Mouse (Mus musculus) frontal cortex, postnatal 25 days (tissue): Measurements from ENCODE around the gene Baiap2.

Source experiments
- DNase-seq, 2 experiments: peaks; one replicate each; pipeline ENCODE4 v3.0.0; 2022; ENCODE audit warnings: low spot score in 2 of 2

The Baiap2 gene

GRCm38 (mm10) chr11:119978701-119979100 is 36.1 kb downstream of the Baiap2 start:
- no peak for DNase-seq

GRCm38 (mm10) chr11:119979596-119980385 is 37.2 kb downstream of the Baiap2 start:
- no peak for DNase-seq

GRCm38 (mm10) chr11:119981769-119982168 is 39.2 kb downstream of the Baiap2 start:
- DNase-seq: no peak

GRCm38 (mm10) chr11:119982236-119982635 is 39.7 kb downstream of the Baiap2 start:
- no peak for DNase-seq

DNA sequence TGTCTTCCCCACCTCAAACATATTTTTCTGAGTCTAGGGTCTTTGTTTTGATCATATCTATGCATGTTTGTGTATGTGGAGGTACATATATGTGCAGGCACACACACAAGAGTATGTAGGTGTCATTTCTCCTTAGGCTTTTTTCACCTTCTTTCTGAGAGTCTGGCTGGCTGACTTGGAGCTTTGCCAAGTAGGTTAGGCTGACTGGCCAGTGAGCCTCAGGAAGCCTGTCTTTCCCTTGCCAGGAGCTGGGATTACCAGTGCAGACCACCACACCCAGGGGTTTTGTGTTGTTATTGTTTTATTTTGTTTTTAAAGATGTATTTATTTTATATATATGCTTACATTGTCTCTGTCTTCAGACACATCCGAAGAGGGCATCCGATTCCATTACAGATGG is 40.6 kb downstream of the Baiap2 start:
- no peak for DNase-seq

GRCm38 (mm10) chr11:119986751-119987425 is 44.3 kb downstream of the Baiap2 start:
- DNase-seq: no peak

GRCm38 (mm10) chr11:119987876-119988275 is 45.3 kb downstream of the Baiap2 start:
- DNase-seq: no peak

- no peak for DNase-seq
Measured at GRCm38 (mm10) chr11:119988391-119988790, 45.8 kb downstream of the Baiap2 start.

- peak in 1 of 2 experiments; percentile 47 for DNase-seq
Measured at GRCm38 (mm10) chr11:119989115-119989564, 46.6 kb downstream of the Baiap2 start.

DNA sequence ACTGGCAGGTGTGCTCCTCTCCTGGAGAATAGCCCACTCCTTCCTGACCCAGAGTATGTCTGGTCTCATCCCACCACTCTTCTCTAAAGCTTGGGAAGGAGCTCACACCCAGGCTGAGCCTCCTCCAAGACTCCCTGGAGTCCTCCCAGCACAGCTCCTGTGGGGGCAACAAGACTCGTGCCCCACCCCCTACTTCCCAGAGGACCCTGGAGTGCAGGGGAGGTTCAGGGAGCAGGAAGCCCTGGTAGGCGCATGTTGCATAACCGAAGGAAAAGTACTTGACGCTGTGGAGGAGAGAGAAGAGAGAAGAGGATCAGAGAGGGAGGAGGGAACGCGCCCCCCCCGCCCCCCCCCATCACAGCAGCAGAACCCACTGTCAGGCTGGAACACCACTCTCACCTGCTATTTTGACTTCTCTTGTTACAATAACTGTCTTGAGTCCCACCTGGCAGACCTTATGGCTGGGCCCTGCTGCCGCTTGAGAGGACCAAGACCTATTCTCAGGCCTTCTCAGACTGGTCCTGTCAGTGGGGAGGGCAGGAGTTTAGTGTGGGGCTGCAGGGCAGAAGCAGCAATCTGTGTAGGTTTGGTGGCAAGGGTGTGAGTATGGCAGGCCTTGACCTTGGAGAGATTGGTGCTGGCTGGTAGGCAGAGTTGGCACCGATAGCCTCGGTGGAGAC is 48.2 kb downstream of the Baiap2 start:
- no peak for DNase-seq

- DNase-seq: peak; percentile 94 to 97
Measured at GRCm38 (mm10) chr11:119991338-119991678, 48.7 kb downstream of the Baiap2 start.

DNA sequence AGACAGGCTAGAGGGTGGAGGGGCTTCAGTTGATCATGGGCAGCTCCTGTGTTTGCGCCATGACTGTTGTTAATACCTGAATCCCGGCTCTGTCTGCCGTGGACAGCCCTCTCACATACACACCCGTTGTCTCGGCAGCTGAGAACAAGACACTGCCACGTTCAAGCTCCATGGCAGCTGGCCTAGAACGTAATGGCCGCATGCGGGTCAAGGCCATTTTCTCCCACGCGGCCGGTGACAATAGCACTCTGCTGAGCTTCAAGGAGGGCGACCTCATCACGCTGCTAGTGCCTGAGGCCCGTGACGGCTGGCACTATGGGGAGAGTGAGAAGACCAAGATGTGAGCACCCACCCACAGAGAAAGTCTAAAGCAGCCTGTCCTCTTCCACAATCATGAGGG is 54.8 kb downstream of the Baiap2 start:
- no peak for DNase-seq

GRCm38 (mm10) chr11:120002041-120002440 is 59.5 kb downstream of the Baiap2 start:
- DNase-seq: no peak

DNA sequence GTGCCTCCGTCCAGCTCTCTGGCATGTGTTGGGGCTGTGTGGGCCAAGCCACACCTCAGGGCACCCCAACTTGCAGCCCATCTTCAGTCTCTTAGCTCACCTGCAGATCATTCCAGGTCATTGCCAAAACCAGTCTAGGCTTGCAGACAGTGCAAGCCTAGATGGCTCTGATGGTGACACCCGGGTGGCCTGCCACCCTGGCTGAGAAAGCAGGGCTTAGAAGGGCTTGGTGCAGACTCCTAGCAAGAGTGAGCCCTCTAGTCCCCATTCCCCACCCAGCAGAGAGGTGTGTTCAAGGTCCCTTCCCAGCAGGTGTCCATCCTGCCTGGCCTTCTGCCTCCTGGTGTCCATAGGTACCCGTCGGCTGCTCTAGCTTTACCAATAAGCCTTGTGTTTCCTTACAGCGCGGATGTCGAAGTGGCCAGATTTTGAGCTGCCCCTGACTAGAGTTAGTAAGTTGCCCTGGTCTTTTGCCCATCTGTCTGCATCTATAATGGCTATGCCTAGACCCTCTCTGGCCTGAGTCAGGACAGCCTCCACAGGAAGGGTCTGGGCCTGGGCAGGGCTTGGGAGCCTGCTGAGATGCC is 60.2 kb downstream of the Baiap2 start:
- no peak for DNase-seq

- DNase-seq: no peak
Measured at GRCm38 (mm10) chr11:120005434-120006317, 63.1 kb downstream of the Baiap2 start.

- DNase-seq: no peak
Measured at GRCm38 (mm10) chr11:120007496-120008080, 65.0 kb downstream of the Baiap2 start.

DNA sequence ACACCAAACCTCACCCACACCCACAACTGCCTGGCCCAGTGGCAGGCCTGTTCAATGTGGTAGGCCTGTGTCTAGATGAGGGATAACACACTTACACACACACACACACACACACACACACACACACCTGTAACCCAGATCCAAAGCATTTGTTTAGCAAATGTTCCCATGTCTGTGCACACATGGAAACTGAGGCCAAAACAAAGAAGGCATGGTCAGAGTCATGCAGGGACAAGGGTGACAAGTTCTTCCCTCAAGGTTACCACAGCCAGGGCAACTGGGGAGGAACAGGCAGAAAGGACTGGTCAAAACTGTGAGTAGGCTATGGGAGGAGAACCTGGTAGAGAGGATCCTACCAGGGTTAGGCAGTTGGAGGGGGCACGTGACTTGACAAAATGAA is 65.9 kb downstream of the Baiap2 start:
- no peak for DNase-seq

DNA sequence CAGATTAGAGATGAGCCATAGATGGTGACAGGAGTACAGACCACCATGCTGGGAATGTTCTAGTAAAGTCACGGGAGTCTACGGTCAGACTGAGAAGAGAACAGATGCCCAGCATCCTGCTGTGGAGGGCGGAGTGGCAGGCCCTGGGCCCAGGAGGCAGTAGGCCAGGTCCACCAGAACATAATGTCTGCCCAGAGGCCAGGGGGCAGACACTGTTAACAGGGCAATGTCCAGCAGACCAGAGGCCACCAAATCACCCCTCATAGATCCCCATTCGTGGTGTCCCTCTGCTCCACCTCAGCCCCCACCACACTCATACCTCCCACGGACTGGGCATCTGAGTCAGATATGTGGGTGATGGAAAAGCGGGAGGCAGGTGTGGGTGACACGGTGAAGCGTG is 66.4 kb downstream of the Baiap2 start:
- no peak for DNase-seq

- DNase-seq: no peak
Measured at GRCm38 (mm10) chr11:120009937-120010336, 67.4 kb downstream of the Baiap2 start.

DNA sequence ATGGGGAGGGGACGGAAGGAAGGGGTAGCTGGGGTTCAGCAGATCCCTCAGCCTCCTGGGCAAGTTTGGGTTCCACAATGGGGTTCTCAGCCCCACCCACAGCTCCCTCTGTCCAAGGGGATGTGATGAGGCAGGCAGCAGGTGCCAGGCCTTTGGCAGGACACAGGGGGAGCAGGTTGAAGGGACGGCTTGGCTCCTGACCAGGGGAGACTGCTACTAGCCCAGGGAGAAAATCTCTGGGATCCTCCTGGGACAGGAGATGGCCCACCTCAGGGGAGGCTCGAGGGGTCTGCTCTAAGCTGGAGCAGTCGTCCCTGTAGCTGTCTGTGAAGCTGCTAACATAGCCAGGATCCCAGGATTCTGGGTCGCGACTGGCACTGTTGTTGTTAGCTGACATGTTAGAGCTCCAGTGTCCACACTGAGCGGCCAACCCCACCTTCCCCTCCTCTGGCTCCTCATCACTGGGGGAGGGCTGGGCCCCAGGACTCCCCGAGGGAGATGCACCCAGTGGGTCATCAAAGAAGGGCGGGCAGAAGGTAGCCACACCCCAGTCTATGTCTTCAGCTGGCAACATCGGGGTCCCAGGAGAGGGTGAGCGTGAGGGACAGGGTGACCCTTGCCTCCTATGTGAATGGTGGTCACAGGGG is 68.7 kb downstream of the Baiap2 start:
- no peak for DNase-seq
